Mouse (Mus musculus): ENCODE data around the gene Aldh18a1. TPM values are rescaled to one million over a fixed set of nuclear protein-coding genes. Genes with fewer than 3 reads are reported as not detected.
"Not testable (repeated sequence)": the region's sequence is repeated elsewhere in the genome, so short reads cannot be mapped to it uniquely, and the experiment has no call there.

The Aldh18a1 gene
- polyA plus RNA-seq, 1 experiment from 2014 or later, result 76.2 TPM

- WGBS, result 0% methylated on average over 45 of the region's 45 CpGs
- Histone ChIP-seq H3K36me3 (peaks cover 25% of the 10 kb centered on the region), H3K27ac (peak within 1 kb of the TSS; percentile 54; the same call in 1 of the 2 replicates), H3K27me3 (no peaks in the 10 kb centered on the region), H3K4me3 (replicated peaks) (peak within 1 kb of the TSS; percentile 79), H3K4me2 (replicated peaks) (peak within 1 kb of the TSS; percentile 86), H3K9me3 (no peaks in the 10 kb centered on the region), H3K9ac (replicated peaks) (peak within 1 kb of the TSS; percentile 77), H3K4me1 (replicated peaks) (peaks cover 12% of the 10 kb centered on the region)
- ATAC-seq, result peak; percentile 100
Measured at GRCm38 (mm10) chr19:40611830-40612506, 23.7 kb upstream of the Aldh18a1 start, which contains the start of the genes Tctn3 and Entpd1. Gene Tctn3, minus strand, starts transcription at chr19:40612233. Gene Entpd1, plus strand, starts transcription at chr19:40612366.

- no peak overlapping the region for H3K27ac ChIP-seq
- no peak overlapping the region for H3K4me2 ChIP-seq (replicated peaks)
- H3K4me3 ChIP-seq (replicated peaks), result no peak overlapping the region
- no peaks in the 10 kb centered on the region for H3K9me3 ChIP-seq
- no peak overlapping the region for H3K9ac ChIP-seq (replicated peaks)
- H3K4me1 ChIP-seq (replicated peaks), result peaks cover 12% of the 10 kb centered on the region
- H3K27me3 ChIP-seq, result no peaks in the 10 kb centered on the region
- no peak for ATAC-seq
- peaks cover 48% of the 10 kb centered on the region for H3K36me3 ChIP-seq
- 94% methylated on average over 6 of the region's 6 CpGs for WGBS
Measured at GRCm38 (mm10) chr19:40607676-40608075, 19.4 kb upstream of the Aldh18a1 start.

DNA sequence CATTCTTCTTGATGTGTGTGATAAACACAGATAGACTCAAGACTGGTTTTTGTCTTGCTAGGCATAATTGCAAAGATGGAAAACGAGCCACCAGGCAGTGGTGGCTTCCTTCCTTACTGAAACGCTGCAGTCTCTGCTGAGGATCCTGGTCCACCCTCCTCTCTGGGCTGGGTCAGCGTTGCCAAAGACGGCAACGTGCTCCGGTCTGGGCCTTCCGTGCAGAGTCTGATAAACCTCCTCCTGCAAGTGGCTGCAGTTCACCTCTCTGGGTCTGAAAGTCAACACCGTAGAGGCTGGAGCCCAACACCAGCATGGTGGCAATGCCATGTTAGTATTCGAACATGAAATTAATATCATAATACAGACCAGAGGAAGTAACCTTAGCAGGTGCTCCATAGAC lies 16.9 kb upstream of the Aldh18a1 start:
- H3K9ac ChIP-seq (replicated peaks), result no peak overlapping the region
- no peaks in the 10 kb centered on the region for H3K9me3 ChIP-seq
- no peaks in the 10 kb centered on the region for H3K27me3 ChIP-seq
- no peak overlapping the region for H3K27ac ChIP-seq
- no peak for ATAC-seq
- WGBS, result 94% methylated on average over 9 of the region's 9 CpGs
- H3K36me3 ChIP-seq, result peaks cover 55% of the 10 kb centered on the region
- H3K4me3 ChIP-seq (replicated peaks), result no peak overlapping the region
- no peaks in the 10 kb centered on the region for H3K4me1 ChIP-seq (replicated peaks)
- H3K4me2 ChIP-seq (replicated peaks), result no peak overlapping the region

DNA sequence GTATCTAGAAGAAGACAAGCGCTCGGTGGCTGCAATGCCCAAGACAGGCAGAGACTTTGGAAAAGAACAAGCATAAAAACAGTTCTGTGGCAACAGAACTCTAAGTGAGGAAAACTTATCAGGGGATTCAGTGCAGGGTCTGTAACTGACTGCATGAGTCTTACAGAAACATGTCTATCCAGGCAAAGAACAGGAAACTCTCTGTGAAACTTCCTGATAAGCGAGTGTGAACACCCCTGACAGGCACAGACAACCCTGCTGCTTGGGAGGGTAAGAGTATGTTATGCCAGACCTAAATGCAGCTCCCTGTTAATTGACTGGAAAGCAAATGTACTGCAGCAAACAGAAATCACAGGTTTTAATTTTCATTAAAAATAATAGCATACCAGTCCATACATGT lies 13.6 kb upstream of the Aldh18a1 start:
- H3K36me3 ChIP-seq, result peaks cover 42% of the 10 kb centered on the region
- WGBS, result 92% methylated on average over 3 of the region's 3 CpGs
- H3K9ac ChIP-seq (replicated peaks), result no peak overlapping the region
- H3K4me2 ChIP-seq (replicated peaks), result no peak overlapping the region
- no peaks in the 10 kb centered on the region for H3K9me3 ChIP-seq
- no peaks in the 10 kb centered on the region for H3K4me1 ChIP-seq (replicated peaks)
- ATAC-seq, result no peak
- no peak overlapping the region for H3K27ac ChIP-seq
- H3K4me3 ChIP-seq (replicated peaks), result no peak overlapping the region
- H3K27me3 ChIP-seq, result no peaks in the 10 kb centered on the region

DNA sequence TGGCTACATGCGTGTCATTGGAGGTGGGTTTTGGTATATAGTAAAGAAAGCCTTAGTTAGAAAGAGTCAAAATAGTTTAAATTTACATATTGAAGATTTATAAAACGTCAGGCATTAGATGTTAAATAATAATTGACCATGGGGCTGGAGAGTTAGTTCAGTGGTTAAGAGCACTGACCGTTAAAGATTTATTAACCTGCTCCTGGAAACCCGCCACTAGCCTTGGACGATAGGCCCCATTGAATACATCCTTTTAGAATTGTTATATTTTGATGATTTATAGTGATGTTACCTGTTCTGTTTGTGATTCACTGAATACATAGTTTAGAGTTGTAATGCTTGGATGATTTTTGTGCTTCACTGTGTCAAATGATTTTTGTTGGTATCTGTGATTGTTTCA lies 12.6 kb upstream of the Aldh18a1 start:
- not testable (repeated sequence) for H3K4me1 ChIP-seq (replicated peaks); H3K9ac ChIP-seq (replicated peaks); H3K4me2 ChIP-seq (replicated peaks); H3K4me3 ChIP-seq (replicated peaks); H3K27ac ChIP-seq; H3K27me3 ChIP-seq; H3K9me3 ChIP-seq; ATAC-seq
- H3K36me3 ChIP-seq, result peaks cover 32% of the 10 kb centered on the region
- 98% methylated on average over 5 of the region's 5 CpGs for WGBS

DNA sequence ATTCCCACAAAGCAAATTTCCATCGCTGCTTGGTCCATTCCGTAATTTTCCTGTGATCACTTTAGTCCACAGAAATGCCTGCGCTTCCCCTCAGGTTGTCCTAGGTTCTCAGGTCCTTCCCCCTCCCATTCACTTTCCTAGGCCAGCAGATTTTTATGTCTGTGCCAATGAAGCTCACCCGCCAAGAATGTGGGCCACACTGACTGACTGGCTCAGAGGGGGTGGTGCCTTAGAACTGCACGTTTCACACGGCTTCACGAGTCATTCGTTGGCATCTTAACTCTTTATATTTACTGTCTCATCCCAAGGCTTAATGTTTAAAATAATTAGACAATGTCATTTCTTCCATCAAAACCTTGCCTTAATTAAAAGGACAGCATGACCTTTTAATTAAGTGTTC lies 7.6 kb upstream of the Aldh18a1 start:
- WGBS, result 90% methylated on average over 8 of the region's 8 CpGs
- Histone ChIP-seq H3K4me2 (replicated peaks) (no peak overlapping the region), H3K27me3 (no peaks in the 10 kb centered on the region), H3K4me1 (replicated peaks) (no peaks in the 10 kb centered on the region), H3K27ac (no peak overlapping the region), H3K4me3 (replicated peaks) (no peak overlapping the region), H3K36me3 (peaks cover 26% of the 10 kb centered on the region), H3K9me3 (no peaks in the 10 kb centered on the region), H3K9ac (replicated peaks) (no peak overlapping the region)
- no peak for ATAC-seq

- Histone ChIP-seq H3K9ac (replicated peaks) (no peak overlapping the region), H3K9me3 (no peaks in the 10 kb centered on the region), H3K4me2 (replicated peaks) (no peak overlapping the region), H3K27ac (no peak overlapping the region), H3K4me3 (replicated peaks) (no peak overlapping the region), H3K36me3 (peaks cover 26% of the 10 kb centered on the region), H3K4me1 (replicated peaks) (no peaks in the 10 kb centered on the region), H3K27me3 (no peaks in the 10 kb centered on the region)
- no peak for ATAC-seq
- WGBS, result 91% methylated on average over 3 of the region's 3 CpGs
Measured at GRCm38 (mm10) chr19:40595231-40595630, 7.0 kb upstream of the Aldh18a1 start.

DNA sequence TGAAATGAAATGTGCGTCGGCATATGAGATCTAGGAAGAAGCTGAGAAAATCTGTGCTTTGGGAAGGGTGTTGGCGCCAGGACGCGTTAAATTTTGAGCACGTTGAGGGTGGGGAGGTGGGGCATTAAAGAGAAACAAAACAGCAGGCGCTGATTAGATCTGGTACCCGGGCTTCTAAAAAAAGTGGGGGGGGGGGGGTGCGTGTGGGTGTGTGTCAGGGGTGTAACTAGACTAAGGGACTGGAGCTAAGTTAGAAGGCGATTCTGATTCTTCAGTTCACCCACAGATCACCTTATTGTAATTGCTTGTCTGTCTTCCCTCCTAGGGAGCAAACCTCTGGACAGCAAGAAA lies 1.2 kb upstream of the Aldh18a1 start:
- no peak for ATAC-seq
- WGBS, result 0% methylated on average over 10 of the region's 10 CpGs
- peak overlapping the region; percentile 48; the same call in 1 of the 2 replicates for H3K9ac ChIP-seq (replicated peaks)

GRCm38 (mm10) chr19:40588847-40589529 lies 725 bp upstream of the Aldh18a1 start:
- H3K27me3 ChIP-seq, result no peaks in the 10 kb centered on the region
- peak overlapping the region; percentile 85 for H3K4me3 ChIP-seq (replicated peaks)
- peak overlapping the region; percentile 53 for H3K9ac ChIP-seq (replicated peaks)
- peaks cover 26% of the 10 kb centered on the region for H3K4me1 ChIP-seq (replicated peaks)
- peak; percentile 66 for ATAC-seq
- peak overlapping the region; percentile 76 for H3K27ac ChIP-seq
- H3K9me3 ChIP-seq, result no peaks in the 10 kb centered on the region
- peak overlapping the region; percentile 82 for H3K4me2 ChIP-seq (replicated peaks)
- 1% methylated on average over 18 of the region's 18 CpGs for WGBS
- peaks cover 10% of the 10 kb centered on the region for H3K36me3 ChIP-seq

More for the DNA sequence above, 1.2 kb upstream of the Aldh18a1 start:
- Histone ChIP-seq H3K27ac (peak overlapping the region; percentile 76), H3K4me3 (replicated peaks) (peak overlapping the region; percentile 85), H3K4me1 (replicated peaks) (peaks cover 26% of the 10 kb centered on the region), H3K9me3 (no peaks in the 10 kb centered on the region), H3K36me3 (peaks cover 10% of the 10 kb centered on the region; the same call in 1 of the 2 replicates), H3K4me2 (replicated peaks) (peak overlapping the region; percentile 82), H3K27me3 (no peaks in the 10 kb centered on the region)

DNA sequence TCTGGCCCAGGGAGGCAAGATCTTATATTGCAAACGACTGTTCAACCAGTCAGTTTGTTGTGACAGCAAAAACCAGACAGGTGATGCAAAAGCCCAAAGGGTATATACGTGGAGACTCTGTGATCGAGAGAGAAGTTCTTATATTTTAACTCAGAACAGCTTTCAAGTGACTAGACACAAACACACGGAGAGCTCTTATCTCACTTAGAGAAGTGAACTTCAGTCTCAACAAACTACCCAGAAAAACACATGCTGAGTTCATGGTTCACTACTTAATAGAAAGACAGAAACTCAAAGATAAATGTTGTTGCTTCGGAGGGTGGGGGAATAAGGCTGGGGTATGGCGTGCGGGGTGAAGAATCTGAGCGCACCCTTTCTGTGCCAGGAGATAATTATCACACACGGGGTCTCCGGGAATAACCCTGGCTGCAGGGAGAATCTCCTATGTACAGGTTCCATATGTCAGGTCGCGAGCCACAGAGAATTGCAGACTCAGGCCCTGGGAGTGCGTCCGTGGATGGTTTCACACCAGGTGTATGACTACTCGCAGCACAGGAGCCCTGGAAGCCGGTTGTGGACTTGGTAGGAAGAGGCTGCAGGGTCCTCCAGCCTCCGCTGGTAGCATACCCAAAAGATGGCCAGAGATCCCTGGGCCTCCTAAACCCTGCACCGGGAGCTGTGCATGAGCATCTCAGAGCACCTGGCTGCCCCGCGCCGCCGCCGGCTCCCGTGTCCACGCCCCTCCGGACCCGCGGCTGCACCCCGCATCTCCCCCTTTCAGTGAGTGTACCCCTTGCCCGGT lies 571 bp downstream of the Aldh18a1 start:
- Histone ChIP-seq H3K4me2 (replicated peaks) (peak overlapping the region; percentile 82), H3K9me3 (no peaks in the 10 kb centered on the region), H3K36me3 (peaks cover 18% of the 10 kb centered on the region), H3K9ac (replicated peaks) (peak overlapping the region; percentile 91), H3K27me3 (no peaks in the 10 kb centered on the region), H3K27ac (peak overlapping the region; percentile 76), H3K4me3 (replicated peaks) (peak overlapping the region; percentile 85), H3K4me1 (replicated peaks) (peaks cover 26% of the 10 kb centered on the region)
- WGBS, result 5% methylated on average over 30 of the region's 30 CpGs
- ATAC-seq, result no peak

- ATAC-seq, result no peak
- Histone ChIP-seq H3K9ac (replicated peaks) (peak overlapping the region; percentile 91), H3K36me3 (peaks cover 26% of the 10 kb centered on the region), H3K27ac (no peak overlapping the region), H3K4me3 (replicated peaks) (peak overlapping the region; percentile 85), H3K4me1 (replicated peaks) (peaks cover 26% of the 10 kb centered on the region), H3K27me3 (no peaks in the 10 kb centered on the region), H3K4me2 (replicated peaks) (peak overlapping the region; percentile 82), H3K9me3 (no peaks in the 10 kb centered on the region)
- 48% methylated on average over 7 of the region's 7 CpGs for WGBS
Measured at GRCm38 (mm10) chr19:40586908-40587307, 1.4 kb downstream of the Aldh18a1 start.

DNA sequence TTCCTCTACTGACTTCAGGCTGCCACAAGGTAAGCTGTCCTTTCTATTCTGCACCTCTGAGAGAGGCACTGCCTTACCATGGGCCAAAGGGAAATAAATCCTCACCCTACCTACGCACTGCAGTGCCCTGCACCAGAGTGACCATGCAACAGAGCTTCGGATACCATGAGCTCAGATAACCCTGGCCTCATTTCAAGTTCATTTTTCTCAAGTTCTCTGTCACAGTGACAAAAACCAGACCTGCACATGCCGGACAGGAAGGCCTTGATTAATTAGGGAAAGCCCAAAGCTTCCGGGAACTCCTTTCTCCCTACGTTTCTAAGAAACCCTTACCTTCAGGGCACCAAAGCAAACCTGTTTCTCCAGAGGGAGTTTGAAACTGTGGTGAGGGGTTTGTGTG lies 6.6 kb downstream of the Aldh18a1 start:
- Histone ChIP-seq H3K9ac (replicated peaks) (no peak overlapping the region), H3K4me3 (replicated peaks) (no peak overlapping the region), H3K36me3 (peaks cover 71% of the 10 kb centered on the region), H3K27ac (no peak overlapping the region), H3K9me3 (no peaks in the 10 kb centered on the region), H3K4me2 (replicated peaks) (no peak overlapping the region), H3K4me1 (replicated peaks) (peaks cover 14% of the 10 kb centered on the region), H3K27me3 (no peaks in the 10 kb centered on the region)
- no peak for ATAC-seq
- 97% methylated on average over 5 of the region's 5 CpGs for WGBS

Measured in midbrain, embryonic 13.5 days (tissue).